Mouse (Mus musculus): ENCODE measurements at regions not wholly inside any gene's neighbourhood (a gene's known extent, or its start where the extent isn't known, plus 50 kb on each side); places are given as distances from the start of the nearest gene placed in this dataset.
A peak's percentile ranks its signal among the peaks of the same experiment; 100 is the strongest.

GRCm38 (mm10) chr3:70384235-70384634, 376.8 kb downstream of the Otol1 start:
- DNase-seq = no peak

GRCm38 (mm10) chr3:70385961-70386360, 378.5 kb downstream of the Otol1 start:
- DNase-seq = no peak

GRCm38 (mm10) chr3:70401187-70401586, 393.8 kb downstream of the Otol1 start:
- no peak for DNase-seq

- DNase-seq = peak; percentile 2
Observed at GRCm38 (mm10) chr3:70406571-70406970, 399.2 kb downstream of the Otol1 start.

GRCm38 (mm10) chr3:70418273-70418672, 410.9 kb downstream of the Otol1 start:
- no peak for DNase-seq

- no peak for DNase-seq
Observed at GRCm38 (mm10) chr3:70422016-70422415, 414.6 kb downstream of the Otol1 start.

- no peak for DNase-seq
Observed at GRCm38 (mm10) chr3:70422669-70423068, 415.3 kb downstream of the Otol1 start.

- DNase-seq = no peak
Observed at GRCm38 (mm10) chr3:70436671-70437070, 429.3 kb downstream of the Otol1 start.

GRCm38 (mm10) chr3:70457181-70457847, 449.9 kb downstream of the Otol1 start:
- DNase-seq = no peak

GRCm38 (mm10) chr3:70460811-70461210, 453.4 kb downstream of the Otol1 start:
- no peak for DNase-seq

- no peak for DNase-seq
Observed at GRCm38 (mm10) chr3:70463221-70463620, 455.8 kb downstream of the Otol1 start.

- peak; percentile 34 for DNase-seq
Observed at GRCm38 (mm10) chr3:70482521-70482920, 475.1 kb downstream of the Otol1 start.

- no peak for DNase-seq
Observed at GRCm38 (mm10) chr3:70483066-70483743, 475.8 kb downstream of the Otol1 start.

GRCm38 (mm10) chr3:70496431-70496830, 489.0 kb downstream of the Otol1 start:
- DNase-seq = no peak

GRCm38 (mm10) chr3:70500245-70500858, 492.9 kb downstream of the Otol1 start:
- DNase-seq = no peak

- peak; percentile 11 for DNase-seq
Observed at GRCm38 (mm10) chr3:70500991-70501961, 493.9 kb downstream of the Otol1 start.

- DNase-seq = no peak
Observed at GRCm38 (mm10) chr3:70533593-70534321, 526.3 kb downstream of the Otol1 start.

- DNase-seq = no peak
Observed at GRCm38 (mm10) chr3:70535084-70535483, 527.7 kb downstream of the Otol1 start.

GRCm38 (mm10) chr3:70543911-70544310, 536.5 kb downstream of the Otol1 start:
- DNase-seq = no peak

- DNase-seq = no peak
Observed at GRCm38 (mm10) chr3:70557821-70558220, 550.4 kb downstream of the Otol1 start.

- DNase-seq = no peak
Observed at GRCm38 (mm10) chr3:70566140-70566857, 558.9 kb downstream of the Otol1 start.

Data from adrenal gland, postnatal 10 days (tissue).